Mouse (Mus musculus) myocyte (in vitro differentiated cells): ENCODE results near the gene Hcn1. TPM values are rescaled to one million over a fixed set of nuclear protein-coding genes. Genes with fewer than 3 reads are reported as not detected.

Experiments used
- H3K27me3 ChIP-seq: one replicate; pipeline ENCODE4 v1.6.1; 2011; ENCODE audit not compliant: control insufficient read depth, insufficient read depth, insufficient read length
- H3K36me3 ChIP-seq: one replicate; pipeline ENCODE4 v1.6.1; 2011; ENCODE audit not compliant: control insufficient read depth, insufficient read depth
- H3K4me2 ChIP-seq: one replicate; pipeline ENCODE4 v1.6.1; 2011; ENCODE audit warnings: low read depth, control low read depth
- H3K4me3 ChIP-seq: one replicate; pipeline ENCODE4 v1.5.1; 2011; ENCODE audit warnings: mild to moderate bottlenecking, control low read depth, moderate library complexity
- H3K79me2 ChIP-seq: one replicate; pipeline ENCODE4 v1.6.1; 2011; ENCODE audit not compliant: control insufficient read depth, insufficient read depth
- H3ac ChIP-seq: one replicate; pipeline ENCODE4 v1.6.1; 2011; ENCODE audit not compliant: control insufficient read depth, insufficient read length
- CEBPB ChIP-seq: IDR thresholded peaks from 2 replicates; pipeline ENCODE4 v1.6.1; 2011; ENCODE audit warnings: mild to moderate bottlenecking, moderate library complexity; ENCODE audit not compliant: poor library complexity, insufficient read depth, severe bottlenecking
- E2F4 ChIP-seq: IDR thresholded peaks from one replicate; pipeline ENCODE4 v1.6.1; 2011; ENCODE audit warnings: mild to moderate bottlenecking, control low read depth, moderate library complexity; ENCODE audit not compliant: insufficient read depth
- MAX ChIP-seq: IDR thresholded peaks from one replicate; pipeline ENCODE4 v1.6.1; 2011; ENCODE audit warnings: low read depth, mild to moderate bottlenecking, control low read depth
- MYOD1 ChIP-seq, 3 experiments: IDR thresholded peaks; one replicate each; pipeline ENCODE4 v1.6.1; 2011; ENCODE audit warnings: control low read depth in 2 of 3, low read depth in 2 of 3, mild to moderate bottlenecking in 2 of 3, moderate library complexity in 1 of 3; ENCODE audit not compliant: insufficient read length in 2 of 3, control insufficient read depth in 1 of 3
- MYOG ChIP-seq, 3 experiments: IDR thresholded peaks; one replicate each; pipeline ENCODE4 v1.6.1; 2011; ENCODE audit warnings: control low read depth in 2 of 3, low read depth in 2 of 3, mild to moderate bottlenecking in 2 of 3; ENCODE audit not compliant: insufficient read length in 2 of 3, control insufficient read depth in 1 of 3, insufficient read depth in 1 of 3
- POLR2A ChIP-seq: IDR thresholded peaks from one replicate; pipeline ENCODE4 v1.6.1; 2011; ENCODE audit warnings: low read depth, mild to moderate bottlenecking, control low read depth, moderate library complexity; ENCODE audit not compliant: insufficient read length
- POLR2AphosphoS2 ChIP-seq: IDR thresholded peaks from one replicate; pipeline ENCODE4 v1.6.1; 2011; ENCODE audit warnings: low read depth, control low read depth; ENCODE audit not compliant: insufficient read length
- REST ChIP-seq: IDR thresholded peaks from one replicate; pipeline ENCODE4 v1.6.1; 2011; ENCODE audit warnings: mild to moderate bottlenecking, control low read depth, moderate library complexity; ENCODE audit not compliant: insufficient read depth, insufficient read length
- SRF ChIP-seq: IDR thresholded peaks from one replicate; pipeline ENCODE4 v1.6.1; 2011; ENCODE audit warnings: low read depth; ENCODE audit not compliant: control insufficient read depth, insufficient read length
- TCF12 ChIP-seq: IDR thresholded peaks from one replicate; pipeline ENCODE4 v1.6.1; 2011; ENCODE audit warnings: mild to moderate bottlenecking, control low read depth; ENCODE audit not compliant: poor library complexity, insufficient read depth, severe bottlenecking
- TCF3 ChIP-seq: IDR thresholded peaks from one replicate; pipeline ENCODE4 v1.6.1; 2011; ENCODE audit warnings: low read depth, control low read depth; ENCODE audit not compliant: insufficient read length
- USF1 ChIP-seq: IDR thresholded peaks from one replicate; pipeline ENCODE4 v1.6.1; 2011; ENCODE audit warnings: low read depth, mild to moderate bottlenecking, control low read depth, moderate library complexity
- polyA plus RNA-seq: library from polyadenylated mRNA; unstranded; fragments of >200 nt; fragmentation: generic; extraction: Trizol; gene quantifications from one replicate; pipeline ENCODE4 v1.2.1, GENCODE M21; 2012; ENCODE audit warnings: missing spikeins

The Hcn1 gene
- polyA plus RNA-seq, 1 experiment, result 0.13 TPM

- H3K27me3 ChIP-seq, result no peaks in the 10 kb centered on the region
- H3K4me2 ChIP-seq, result no peak overlapping the region
- H3K79me2 ChIP-seq, result no peaks in the 10 kb centered on the region
- H3ac ChIP-seq, result no peak overlapping the region
- TF ChIP-seq USF1 (no peak), REST (no peak), MYOD1 (IDR thresholded peaks at IDR 0.05; ENCODE audit: control insufficient read depth in 1 of 3, insufficient read length in 2 of 3, low read depth in 2 of 3) (no peak), MYOG (IDR thresholded peaks at IDR 0.05; ENCODE audit: control insufficient read depth in 1 of 3, insufficient read depth in 1 of 3, insufficient read length in 2 of 3, low read depth in 2 of 3) (no peak), MAX (no peak), TCF3 (no peak), CEBPB (no peak), SRF (no peak), POLR2A (no peak), E2F4 (no peak)
- H3K4me3 ChIP-seq, result no peak overlapping the region
- H3K36me3 ChIP-seq, result no peaks in the 10 kb centered on the region
Measured at GRCm38 (mm10) chr13:117892076-117892475, 290.0 kb downstream of the Hcn1 start.

- no peak overlapping the region for H3ac ChIP-seq
- H3K4me3 ChIP-seq, result no peak overlapping the region
- H3K79me2 ChIP-seq, result no peaks in the 10 kb centered on the region
- no peak overlapping the region for H3K4me2 ChIP-seq
- TF ChIP-seq MYOG (IDR thresholded peaks at IDR 0.05; ENCODE audit: control insufficient read depth in 1 of 3, insufficient read depth in 1 of 3, insufficient read length in 2 of 3, low read depth in 2 of 3) (no peak), POLR2A (no peak), MYOD1 (IDR thresholded peaks at IDR 0.05; ENCODE audit: control insufficient read depth in 1 of 3, insufficient read length in 2 of 3, low read depth in 2 of 3) (no peak), REST (no peak), CEBPB (no peak), MAX (no peak), TCF3 (no peak), E2F4 (no peak), TCF12 (no peak), POLR2AphosphoS2 (no peak), USF1 (no peak), SRF (no peak)
- no peaks in the 10 kb centered on the region for H3K36me3 ChIP-seq
- no peaks in the 10 kb centered on the region for H3K27me3 ChIP-seq
Measured at GRCm38 (mm10) chr13:117898052-117898451, 295.9 kb downstream of the Hcn1 start.

GRCm38 (mm10) chr13:117907801-117908200 lies 305.7 kb downstream of the Hcn1 start:
- Histone ChIP-seq H3K4me2 (no peak overlapping the region), H3K27me3 (no peaks in the 10 kb centered on the region), H3K79me2 (no peaks in the 10 kb centered on the region), H3K4me3 (no peak overlapping the region), H3ac (no peak overlapping the region), H3K36me3 (no peaks in the 10 kb centered on the region)
- TF ChIP-seq TCF3 (no peak), MYOG (IDR thresholded peaks at IDR 0.05; ENCODE audit: control insufficient read depth in 1 of 3, insufficient read depth in 1 of 3, insufficient read length in 2 of 3, low read depth in 2 of 3) (no peak), E2F4 (no peak), REST (no peak), CEBPB (no peak), MAX (no peak), POLR2AphosphoS2 (no peak), MYOD1 (IDR thresholded peaks at IDR 0.05; ENCODE audit: control insufficient read depth in 1 of 3, insufficient read length in 2 of 3, low read depth in 2 of 3) (no peak), USF1 (no peak), TCF12 (no peak)

GRCm38 (mm10) chr13:117929734-117930133 lies 327.6 kb downstream of the Hcn1 start:
- no peaks in the 10 kb centered on the region for H3K36me3 ChIP-seq
- H3K27me3 ChIP-seq, result no peaks in the 10 kb centered on the region
- H3ac ChIP-seq, result no peak overlapping the region
- no peak overlapping the region for H3K4me3 ChIP-seq
- H3K79me2 ChIP-seq, result no peaks in the 10 kb centered on the region
- no peak for TF ChIP-seq POLR2AphosphoS2
- no peak for TF ChIP-seq SRF
- TF ChIP-seq TCF3, result no peak
- no peak for TF ChIP-seq MYOG (IDR thresholded peaks at IDR 0.05; ENCODE audit: control insufficient read depth in 1 of 3, insufficient read depth in 1 of 3, insufficient read length in 2 of 3, low read depth in 2 of 3)
- TF ChIP-seq MYOD1 (IDR thresholded peaks at IDR 0.05; ENCODE audit: control insufficient read depth in 1 of 3, insufficient read length in 2 of 3, low read depth in 2 of 3), result no peak
- TF ChIP-seq TCF12, result no peak
- TF ChIP-seq POLR2A, result no peak
- TF ChIP-seq REST, result no peak
- no peak overlapping the region for H3K4me2 ChIP-seq

GRCm38 (mm10) chr13:117931746-117932145 lies 329.6 kb downstream of the Hcn1 start:
- Histone ChIP-seq H3K4me3 (no peak overlapping the region), H3K36me3 (no peaks in the 10 kb centered on the region), H3K79me2 (no peaks in the 10 kb centered on the region), H3K4me2 (no peak overlapping the region), H3ac (no peak overlapping the region), H3K27me3 (no peaks in the 10 kb centered on the region)
- TF ChIP-seq MYOG (IDR thresholded peaks at IDR 0.05; ENCODE audit: control insufficient read depth in 1 of 3, insufficient read depth in 1 of 3, insufficient read length in 2 of 3, low read depth in 2 of 3) (no peak), TCF3 (no peak), POLR2AphosphoS2 (no peak), CEBPB (no peak), REST (no peak), MYOD1 (IDR thresholded peaks at IDR 0.05; ENCODE audit: control insufficient read depth in 1 of 3, insufficient read length in 2 of 3, low read depth in 2 of 3) (no peak), USF1 (no peak), TCF12 (no peak), POLR2A (no peak), E2F4 (no peak), SRF (no peak), MAX (no peak)
